Mouse (Mus musculus) liver, embryonic 11.5 days (tissue): Measurements from ENCODE around the gene Vmn1r90. TPM values are rescaled to one million over a fixed set of nuclear protein-coding genes. Genes with fewer than 3 reads are reported as not detected.
"Not testable (repeated sequence)": the region's sequence is repeated elsewhere in the genome, so short reads cannot be mapped to it uniquely, and the experiment has no call there.

Experiments used
- ATAC-seq: fragments of 200-750 bp; cut with Nextera tagmentation; replicated peaks from 2 replicates; pipeline ENCODE4 v1.8.0; 2017; ENCODE audit warnings: moderate number of reproducible peaks, mild to moderate bottlenecking, moderate TSS enrichment, moderate library complexity; ENCODE audit not compliant: low FRiP score
- DNase-seq: peaks from one replicate; pipeline ENCODE4 v3.0.0-alpha.2; 2017; ENCODE audit warnings: low spot score
- H3K27ac ChIP-seq: fragments of 300-500 bp; sonication (generic); 2 replicates; pipeline ENCODE4 v1.5.1; 2014; ENCODE audit warnings: mild to moderate bottlenecking, low read depth, low read length, control low read depth
- H3K27me3 ChIP-seq: fragments of 300-500 bp; sonication (generic); replicated peaks from 2 replicates; pipeline ENCODE4 v1.6.1; 2014; ENCODE audit warnings: low read length, mixed read lengths; ENCODE audit not compliant: control insufficient read depth, insufficient read depth
- H3K36me3 ChIP-seq: fragments of 300-500 bp; sonication (generic); 2 replicates; pipeline ENCODE4 v1.6.1; 2014; ENCODE audit warnings: mild to moderate bottlenecking, low read length, moderate library complexity, mixed read lengths; ENCODE audit not compliant: control insufficient read depth, insufficient read depth
- H3K4me1 ChIP-seq: fragments of 300-500 bp; sonication (generic); replicated peaks from 2 replicates; pipeline ENCODE4 v1.6.1; 2014; ENCODE audit warnings: low read length, mixed read lengths; ENCODE audit not compliant: control insufficient read depth, insufficient read depth
- H3K4me2 ChIP-seq: fragments of 300-500 bp; sonication (generic); 2 replicates; pipeline ENCODE4 v1.6.1; 2014; ENCODE audit warnings: mild to moderate bottlenecking, control low read depth, moderate library complexity
- H3K4me3 ChIP-seq: fragments of 300-500 bp; sonication (generic); 2 replicates; pipeline ENCODE4 v1.5.1; 2014; ENCODE audit warnings: low read depth, low read length, control low read depth
- H3K9ac ChIP-seq: fragments of 300-500 bp; sonication (generic); 2 replicates; pipeline ENCODE4 v1.6.1; 2014; ENCODE audit warnings: low read depth, low read length, control low read depth
- H3K9me3 ChIP-seq: fragments of 300-500 bp; sonication (generic); 2 replicates; pipeline ENCODE4 v1.6.1; 2016; ENCODE audit warnings: low read length, inconsistent platforms, mixed read lengths; ENCODE audit not compliant: control insufficient read depth
- WGBS: fragments of 180-500 bp; shearing (Covaris S2); extraction: QIAGEN DNeasy Blood & Tissue Kit; methylation state at CpG from one replicate; pipeline ENCODE4 v1.1.7; 2014; 5-methylcytosine and 5-hydroxymethylcytosine counted together
- polyA plus RNA-seq: library from polyadenylated mRNA; unstranded; fragments of >200 nt; fragmentation: Nextera tagmentation; extraction: Ambion mirVana; gene quantifications from 2 replicates; pipeline ENCODE4 v1.2.1, GENCODE M21; 2014

Vmn1r90 gene
- polyA plus RNA-seq = 0.04 and 0.11 TPM in 2 replicates

DNA sequence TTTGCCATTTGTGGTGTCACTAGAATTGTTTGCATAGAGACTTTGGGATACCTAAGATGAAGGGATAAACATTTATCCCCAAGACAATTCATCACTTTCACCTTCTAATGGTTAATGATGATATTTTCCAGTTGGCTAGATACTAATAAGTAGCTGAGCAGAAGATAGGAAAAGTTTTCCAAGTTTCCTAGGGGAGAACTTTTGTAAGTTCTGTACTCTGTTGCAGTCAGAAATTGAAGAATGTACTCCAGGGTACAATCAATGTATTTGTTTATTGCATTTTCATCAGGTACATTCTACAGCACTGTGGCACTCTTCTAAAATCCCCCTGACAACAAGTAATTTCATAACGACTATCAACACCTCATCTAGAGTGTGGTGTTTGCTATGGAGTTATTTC is at the start of gene Vmn1r90:
Gene Vmn1r90 (minus strand): TSS at position 101 of the 400 bp plus-strand sequence.
- Histone ChIP-seq H3K4me2 (no peak within 1 kb of the TSS), H3K27me3 (no peaks in the 10 kb centered on the region), H3K36me3 (no peaks in the 10 kb centered on the region), H3K4me1 (no peaks in the 10 kb centered on the region), H3K9me3 (no peaks in the 10 kb centered on the region), H3K27ac (no peak within 1 kb of the TSS), H3K4me3 (no peak within 1 kb of the TSS), H3K9ac (no peak within 1 kb of the TSS)
- DNase-seq (no peak), ATAC-seq (no peak)
- WGBS = 51% methylated on average over 1 of the region's 1 CpGs

DNA sequence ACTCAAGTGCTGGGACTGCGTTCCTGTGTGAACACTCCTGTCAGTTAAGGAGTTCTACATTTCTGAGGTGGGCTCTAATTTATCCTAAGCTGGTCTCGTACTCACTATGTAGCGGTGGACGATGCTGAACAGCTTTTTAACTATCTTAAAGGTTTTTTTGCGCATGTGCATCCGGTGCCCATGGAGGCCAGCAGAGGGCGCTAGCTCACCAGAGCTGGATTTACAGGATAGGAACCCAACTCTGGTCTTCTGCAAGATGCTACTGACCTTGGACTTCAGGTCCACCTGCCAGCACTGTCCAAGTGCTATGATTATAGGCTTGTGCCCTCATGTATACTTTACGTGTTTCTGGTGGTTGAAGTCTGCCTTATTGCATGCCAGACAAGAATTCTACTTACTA is 29.7 kb upstream of the Vmn1r90 start:
- H3K36me3 ChIP-seq, H3K4me2 ChIP-seq, H3K9me3 ChIP-seq, H3K27ac ChIP-seq, H3K4me3 ChIP-seq, H3K4me1 ChIP-seq, DNase-seq, ATAC-seq, H3K9ac ChIP-seq, H3K27me3 ChIP-seq: not testable (repeated sequence)
- 51% methylated on average over 8 of the region's 8 CpGs for WGBS

DNA sequence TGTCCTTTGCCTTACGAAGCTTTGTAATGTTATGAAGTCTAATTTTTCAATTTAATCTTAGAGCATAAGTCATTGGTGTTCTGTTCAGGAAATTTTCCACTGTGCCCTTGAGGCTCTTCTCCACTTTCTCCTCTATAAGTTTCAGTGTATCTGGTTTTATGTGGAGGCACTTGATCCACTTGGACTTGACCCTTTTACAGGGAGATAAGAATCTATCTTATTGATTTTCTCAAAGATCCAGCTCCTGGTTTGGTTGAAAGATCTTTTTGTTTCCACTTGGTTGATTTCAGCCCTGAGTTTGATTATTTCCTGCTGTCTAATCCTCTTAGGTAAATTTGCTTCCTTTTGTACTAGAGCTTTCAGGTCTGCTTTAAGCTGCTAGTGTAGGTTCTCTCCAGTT is 11.0 kb downstream of the Vmn1r90 start:
- H3K4me3 ChIP-seq = no peak overlapping the region

DNA sequence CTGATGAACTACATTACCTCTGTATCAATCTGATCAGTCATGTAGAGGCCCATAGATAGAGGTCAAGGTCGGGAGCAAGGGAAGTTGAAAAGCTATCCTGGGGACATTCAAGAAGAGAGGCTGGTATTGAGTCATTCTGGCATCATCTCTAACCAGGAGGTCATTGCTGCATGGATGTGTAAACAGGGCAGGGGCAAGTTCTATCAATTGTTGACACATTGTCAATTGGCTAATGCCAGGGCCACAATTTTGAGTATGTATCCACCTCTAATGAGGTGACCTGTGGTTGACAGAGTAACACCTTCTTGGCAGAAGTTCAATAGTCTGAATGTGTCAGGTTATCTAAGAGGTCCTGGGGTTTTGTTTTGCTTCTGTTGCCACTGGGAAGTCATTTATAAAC is 38.0 kb downstream of the Vmn1r90 start:
- Histone ChIP-seq H3K4me2 (no peak overlapping the region), H3K4me3 (no peak overlapping the region), H3K9me3 (peaks cover 5% of the 10 kb centered on the region; the same call in 1 of the 2 replicates), H3K27me3 (no peaks in the 10 kb centered on the region), H3K27ac (no peak overlapping the region), H3K36me3 (no peaks in the 10 kb centered on the region), H3K9ac (no peak overlapping the region), H3K4me1 (no peaks in the 10 kb centered on the region)
- DNase-seq = no peak
- ATAC-seq = peak; percentile 41; the same call in 1 of the 2 replicates
- WGBS = 47% methylated on average over 1 of the region's 1 CpGs

More for the DNA sequence above, 11.0 kb downstream of the Vmn1r90 start:
- no peaks in the 10 kb centered on the region for H3K27me3 ChIP-seq
- H3K36me3 ChIP-seq = no peaks in the 10 kb centered on the region
- peaks cover 3% of the 10 kb centered on the region; the same call in 1 of the 2 replicates for H3K9me3 ChIP-seq
- H3K4me1 ChIP-seq = no peaks in the 10 kb centered on the region
- no peak overlapping the region for H3K27ac ChIP-seq
- DNase-seq (no peak), ATAC-seq (no peak)
- H3K9ac ChIP-seq = no peak overlapping the region
- H3K4me2 ChIP-seq = no peak overlapping the region
- 83% methylated on average over 1 of the region's 1 CpGs for WGBS

DNA sequence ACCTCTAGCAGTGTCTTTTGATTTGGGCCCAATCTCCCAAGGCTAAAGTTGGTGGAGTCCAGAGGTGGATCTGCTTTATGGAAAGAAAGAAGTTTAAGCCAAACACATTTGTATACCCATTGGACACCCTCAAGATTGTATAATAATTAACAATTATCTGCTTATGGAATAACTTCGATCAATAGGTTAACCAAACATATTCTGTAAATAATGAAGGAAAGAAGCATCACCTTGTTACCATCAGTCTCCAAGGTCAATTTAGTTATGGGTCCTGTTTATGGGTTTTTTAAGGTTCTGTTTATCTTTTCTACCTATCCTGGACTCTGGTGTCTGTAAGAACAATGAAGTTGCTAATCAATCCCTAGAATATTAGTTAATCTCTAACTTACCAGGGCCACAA is 40.7 kb downstream of the Vmn1r90 start:
- H3K9me3 ChIP-seq = peaks cover 5% of the 10 kb centered on the region; the same call in 1 of the 2 replicates
- H3K27me3 ChIP-seq = no peaks in the 10 kb centered on the region
- H3K9ac ChIP-seq = no peak overlapping the region
- H3K4me1 ChIP-seq = no peaks in the 10 kb centered on the region
- no peak for ATAC-seq
- H3K36me3 ChIP-seq = no peaks in the 10 kb centered on the region
- H3K4me2 ChIP-seq = no peak overlapping the region
- H3K4me3 ChIP-seq = no peak overlapping the region
- DNase-seq = no peak
- WGBS = 70% methylated on average over 1 of the region's 1 CpGs
- H3K27ac ChIP-seq = no peak overlapping the region

DNA sequence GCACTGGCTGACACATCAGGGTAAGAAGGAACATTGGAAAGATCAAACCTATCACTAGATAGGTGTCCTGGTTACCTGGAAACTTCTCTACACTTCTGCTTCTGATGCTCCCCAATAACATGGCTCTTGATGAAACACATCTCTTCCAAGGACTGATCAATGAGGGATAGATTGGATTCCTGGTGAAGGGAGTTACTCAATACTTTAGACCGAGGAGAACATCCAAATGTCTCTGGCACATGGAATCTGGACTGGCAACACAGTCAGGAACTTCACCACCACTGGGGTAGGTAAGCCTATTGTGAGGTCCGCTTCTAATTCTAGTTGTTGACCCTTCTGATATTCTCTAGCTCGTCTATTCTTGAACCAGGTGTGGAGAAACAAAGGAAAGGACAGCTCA is 45.0 kb downstream of the Vmn1r90 start:
- no peaks in the 10 kb centered on the region for H3K36me3 ChIP-seq
- WGBS = 73% methylated on average over 3 of the region's 3 CpGs
- no peak overlapping the region for H3K4me2 ChIP-seq
- H3K27me3 ChIP-seq = no peaks in the 10 kb centered on the region
- H3K4me3 ChIP-seq = no peak overlapping the region
- ATAC-seq (no peak), DNase-seq (no peak)
- H3K9ac ChIP-seq = no peak overlapping the region
- no peak overlapping the region for H3K27ac ChIP-seq
- no peaks in the 10 kb centered on the region for H3K4me1 ChIP-seq
- H3K9me3 ChIP-seq = no peaks in the 10 kb centered on the region; the same call in 1 of the 2 replicates

Other genes starting within 250 kb of the Vmn1r90 start
- gene Obox8, start 229.9 kb downstream of the Vmn1r90 start, polyA plus RNA-seq = not detected in 2 replicates
- 1.9 and 3.3 TPM in 2 replicates for gene Sult2a8, start 116.7 kb downstream of the Vmn1r90 start, polyA plus RNA-seq
- gene Sult2a7, start 69.3 kb downstream of the Vmn1r90 start, polyA plus RNA-seq = not detected in 2 replicates
- gene Obox7, start 96.0 kb upstream of the Vmn1r90 start, polyA plus RNA-seq = not detected in 2 replicates